In the genomic region with DNA sequence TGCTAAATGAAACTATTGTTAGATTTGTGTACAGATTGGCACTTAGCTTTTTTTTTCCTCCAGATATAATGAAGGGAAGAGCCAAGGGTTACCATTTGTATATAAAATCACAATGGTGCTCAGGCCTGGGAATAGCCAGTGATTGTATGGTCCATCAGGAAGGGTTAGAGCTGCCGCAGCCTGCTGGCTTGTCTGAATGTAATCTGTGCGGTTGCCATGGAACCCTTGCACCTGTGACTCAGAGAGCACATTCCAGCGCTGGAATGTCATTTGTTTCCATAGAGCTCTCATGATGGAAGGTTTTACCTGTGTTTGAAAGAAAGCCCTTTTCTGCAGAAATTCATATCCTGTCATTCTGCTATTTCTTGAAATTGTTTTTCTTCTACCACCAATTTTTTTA, we compare ENCODE assay signal across 11 mouse cellular contexts. TPM values are rescaled to one million over a fixed set of nuclear protein-coding genes. Genes with fewer than 3 reads are reported as not detected.
DNase-seq lines count a peak whose midpoint lies in the region; ATAC-seq lines count a peak whose summit lies in the region.
"Had no signal": no experiment of that assay in that cellular context is flagged by ENCODE, and none has a peak within 500 bp of the region (broad histone marks: within the 10 kb centered on the region; RNA-seq: fewer than 3 reads in every experiment).

No protein-coding gene starts in this region.

- peak overlapping the region; percentile 25; the same call in 1 of the 2 replicates for H3K27ac ChIP-seq in hindbrain, embryonic 15.5 days (replicated peaks)
- H3K27ac ChIP-seq: heart, embryonic 15.5 days had no signal

- H3K27me3 ChIP-seq in hindbrain, embryonic 15.5 days: no peaks in the 10 kb centered on the region
- H3K27me3 ChIP-seq: heart, embryonic 15.5 days had no signal

- H3K4me1 ChIP-seq in hindbrain, embryonic 15.5 days (replicated peaks): no peaks in the 10 kb centered on the region
- H3K4me1 ChIP-seq: heart, embryonic 15.5 days; megakaryocyte, embryonic 14.5 days had no signal

- no peak overlapping the region for H3K9ac ChIP-seq in hindbrain, embryonic 15.5 days
- H3K9ac ChIP-seq: heart, embryonic 15.5 days had no signal

- H3K4me2 ChIP-seq in hindbrain, embryonic 15.5 days: no peak overlapping the region
- H3K4me2 ChIP-seq: heart, embryonic 15.5 days had no signal

- H3K36me3 ChIP-seq in hindbrain, embryonic 15.5 days: 0 out of 2 replicates have a peak, but pooled peaks cover 5% of the 10 kb centered on the region
- H3K36me3 ChIP-seq: heart, embryonic 15.5 days had no signal

- WGBS in hindbrain, embryonic 15.5 days: 31% methylated on average over 3 of the region's 3 CpGs

- H3K4me3 ChIP-seq in hindbrain, embryonic 15.5 days: no peak overlapping the region
- H3K4me3 ChIP-seq: heart, embryonic 15.5 days; megakaryocyte, embryonic 14.5 days had no signal

- ATAC-seq in hindbrain, embryonic 15.5 days (ENCODE audit: low FRiP score, low read depth): peak; percentile 85; the same call in 1 of the 2 replicates

- H3K9me3 ChIP-seq in hindbrain, embryonic 15.5 days: no peaks in the 10 kb centered on the region
- H3K9me3 ChIP-seq: heart, embryonic 15.5 days; megakaryocyte, embryonic 14.5 days had no signal

- DNase-seq in embryo, embryonic 10 days (ENCODE audit: low spot score): peak; percentile 31
- DNase-seq in embryo, embryonic 9.5 days (ENCODE audit: extremely low spot score): no peak
- peak; percentile 47 for DNase-seq in brain, adult 2 months (ENCODE audit: low read depth, low spot score)
- DNase-seq in lung, postnatal 25 days (ENCODE audit: low spot score): peak; percentile 15
- DNase-seq in left cerebral cortex, adult 18-20 months (ENCODE audit: low spot score in 2 of 2): no peak
- no peak for DNase-seq in layer of hippocampus, postnatal 10 days (ENCODE audit: low spot score in 2 of 2)
- DNase-seq in right cerebral cortex, postnatal 10 days (ENCODE audit: low spot score in 2 of 2): no peak
- DNase-seq: cerebellum, adult 9-11 months had no signal

RNA-seq across cellular contexts. Expression of a gene that starts 37.5 kb away (rescaled TPM):
- 32.9 and 33.5 TPM in 2 replicates for polyA plus RNA-seq in hindbrain, embryonic 15.5 days (2015; fragmentation: Nextera tagmentation; extraction: Ambion mirVana)
- 10 to 100 TPM; 47.8 to 52.8 TPM for total RNA-seq in left cerebral cortex, adult 18-20 months (2021)
- 10 to 100 TPM; 48.6 to 56.0 TPM for total RNA-seq in layer of hippocampus, postnatal 10 days (2021)

RNA-seq across cellular contexts. Expression of a gene that starts 57.0 kb away (rescaled TPM):
- polyA plus RNA-seq in hindbrain, embryonic 15.5 days (2015; fragmentation: Nextera tagmentation; extraction: Ambion mirVana): 30.9 and 33.6 TPM in 2 replicates
- total RNA-seq in left cerebral cortex, adult 18-20 months (2021): 10 to 100 TPM; 44.7 to 47.9 TPM
- 10 to 100 TPM; 37.6 to 41.1 TPM for total RNA-seq in layer of hippocampus, postnatal 10 days (2021)

Comparison
In these comparisons a context has a peak if more than half of its experiments do, and no peak if none do; other contexts are left out.
1. DNase-seq: peak in embryo, embryonic 10 days (single experiment), brain, adult 2 months (single experiment) and lung, postnatal 25 days (single experiment); none in embryo, embryonic 9.5 days (single experiment), left cerebral cortex, adult 18-20 months (0 of 2), layer of hippocampus, postnatal 10 days (0 of 2) and right cerebral cortex, postnatal 10 days (0 of 2).